Mouse (Mus musculus) brain, embryonic 14.5 days (tissue): ENCODE measurements at regions not wholly inside any gene's neighbourhood (a gene's known extent, or its start where the extent isn't known, plus 50 kb on each side); places are given as distances from the start of the nearest gene placed in this dataset.

Experiments
- CTCF ChIP-seq: fragments of 200-500 bp; IDR thresholded peaks from 2 replicates; pipeline ENCODE4 v1.5.1; 2012; ENCODE audit warnings: inconsistent platforms, mild to moderate bottlenecking, moderate library complexity, borderline replicate concordance; ENCODE audit not compliant: insufficient read depth, insufficient read length; ENCODE audit errors: extremely low read depth
- POLR2A ChIP-seq: fragments of 200-500 bp; IDR thresholded peaks from 2 replicates; pipeline ENCODE4 v1.6.1; 2012; ENCODE audit warnings: mild to moderate bottlenecking, inconsistent platforms, borderline replicate concordance; ENCODE audit not compliant: poor library complexity, insufficient read depth, insufficient read length, severe bottlenecking; ENCODE audit errors: extremely low read depth

GRCm38 (mm10) chr14:76623371-76623988 is 66.8 kb upstream of the Serp2 start:
- TF ChIP-seq POLR2A (no peak), CTCF (no peak)
